Mouse (Mus musculus) spleen, adult 2 months (tissue): ENCODE results near the gene Sephs1. TPM values are rescaled to one million over a fixed set of nuclear protein-coding genes. Genes with fewer than 3 reads are reported as not detected.

Source experiments
- DNase-seq, 2 experiments: peaks; one replicate each; pipeline versions ENCODE4 v3.0.0 to v3.0.0-alpha.2; 2012 to 2021; ENCODE audit warnings: low spot score in 2 of 2, low read depth in 1 of 2
- H3K27ac ChIP-seq: fragments of 200-500 bp; 2 replicates; pipeline ENCODE4 v1.5.1; 2012; ENCODE audit warnings: low read length, inconsistent platforms; ENCODE audit not compliant: insufficient read depth
- H3K27me3 ChIP-seq: fragments of 200-500 bp; 2 replicates; pipeline ENCODE4 v1.6.1; 2012; ENCODE audit warnings: mild to moderate bottlenecking, moderate library complexity, low read length, inconsistent platforms; ENCODE audit not compliant: control insufficient read depth, insufficient read depth
- H3K36me3 ChIP-seq: fragments of 200-500 bp; 2 replicates; pipeline ENCODE4 v1.6.1; 2012; ENCODE audit warnings: mild to moderate bottlenecking, low read length, inconsistent platforms; ENCODE audit not compliant: control insufficient read depth, insufficient read depth
- H3K4me1 ChIP-seq: fragments of 200-500 bp; 2 replicates; pipeline ENCODE4 v1.6.1; 2011; ENCODE audit warnings: inconsistent platforms; ENCODE audit not compliant: control insufficient read depth, insufficient read depth, insufficient read length
- H3K4me3 ChIP-seq: fragments of 200-500 bp; 2 replicates; pipeline ENCODE4 v1.5.1; 2011; ENCODE audit warnings: mild to moderate bottlenecking, inconsistent platforms; ENCODE audit not compliant: insufficient read depth, insufficient read length; ENCODE audit errors: extremely low read depth
- CTCF ChIP-seq: fragments of 200-500 bp; IDR thresholded peaks from 2 replicates; pipeline ENCODE4 v1.5.1; 2011; ENCODE audit warnings: mild to moderate bottlenecking, inconsistent platforms; ENCODE audit not compliant: insufficient read depth, insufficient read length, insufficient replicate concordance; ENCODE audit errors: extremely low read depth
- POLR2A ChIP-seq: fragments of 200-500 bp; IDR thresholded peaks from 2 replicates; pipeline ENCODE4 v1.6.1; 2011; ENCODE audit warnings: low read depth, low read length, inconsistent platforms
- WGBS: fragments of 180-500 bp; shearing (Covaris S2); methylation state at CpG from one replicate; pipeline ENCODE4 v1.1.7; 2018; 5-methylcytosine and 5-hydroxymethylcytosine counted together
- polyA plus RNA-seq: library from polyadenylated mRNA; depleted of rRNA; stranded (reverse); fragments of >200 nt; gene quantifications from 2 replicates; pipeline ENCODE4 v1.2.3, GENCODE M21; 2012

Sephs1 gene
- polyA plus RNA-seq, 1 experiment: 8.8 TPM

DNA sequence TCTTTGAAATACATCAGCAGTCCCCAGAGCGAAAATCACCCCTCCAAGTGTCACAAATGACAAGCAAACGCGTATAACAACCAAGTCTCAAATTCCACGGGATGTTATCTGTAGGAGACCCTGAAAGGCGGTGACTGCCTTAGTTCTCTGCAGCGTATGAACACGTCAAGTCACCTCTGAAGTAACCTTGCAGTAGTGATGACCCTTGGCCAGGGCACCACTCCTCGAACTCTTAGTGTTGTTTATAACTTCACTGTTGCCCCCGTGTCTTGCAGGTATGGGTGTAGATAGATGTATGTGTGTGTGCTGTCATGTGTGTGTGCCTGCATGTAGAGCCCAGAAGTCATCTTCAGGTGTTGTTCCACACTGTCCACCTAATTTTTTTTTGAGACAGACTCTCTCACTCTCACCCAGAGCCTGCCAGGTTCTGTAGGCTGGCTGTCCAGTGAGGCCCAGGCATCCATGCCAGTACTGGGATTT is 16.5 kb upstream of the Sephs1 start:
- Histone ChIP-seq H3K27ac (no peak overlapping the region), H3K36me3 (no peaks in the 10 kb centered on the region), H3K4me3 (no peak overlapping the region), H3K4me1 (no peaks in the 10 kb centered on the region), H3K27me3 (no peaks in the 10 kb centered on the region)
- 54% methylated on average over 9 of the region's 9 CpGs for WGBS
- DNase-seq: no peak
- TF ChIP-seq CTCF (no peak), POLR2A (no peak)

DNA sequence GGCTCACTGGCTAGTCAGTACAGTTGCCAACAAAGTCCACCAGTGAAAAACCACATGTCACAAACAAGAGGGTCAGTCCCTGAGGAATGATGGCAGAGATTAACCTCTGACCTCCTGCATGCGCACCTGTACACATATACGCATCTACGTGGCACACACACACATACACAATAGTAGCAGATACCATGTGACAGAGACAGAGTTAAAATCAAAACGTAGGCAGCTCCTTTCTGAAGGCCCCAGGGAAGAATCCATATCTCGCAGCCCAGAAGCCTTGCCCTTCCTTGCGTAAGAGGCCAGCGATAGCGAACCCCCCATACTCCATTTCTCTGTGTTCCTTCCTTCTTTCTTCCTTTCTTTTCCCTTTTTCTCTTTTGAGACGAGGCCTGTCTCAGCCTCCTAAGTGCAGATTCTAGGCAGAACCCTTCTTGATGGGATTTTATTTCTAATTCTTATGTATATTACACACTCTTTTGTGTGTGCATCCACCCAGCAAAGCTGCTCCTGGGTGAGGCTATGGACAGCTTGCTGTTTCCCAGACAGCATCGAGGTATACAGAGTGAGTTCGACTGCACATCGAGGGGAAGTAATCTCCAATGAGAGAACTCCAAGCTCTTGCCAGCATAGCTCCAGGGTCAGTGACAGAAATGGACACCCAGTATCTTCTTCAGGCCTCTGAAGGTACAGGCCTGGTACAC is 13.2 kb upstream of the Sephs1 start:
- Histone ChIP-seq H3K36me3 (no peaks in the 10 kb centered on the region), H3K27me3 (no peaks in the 10 kb centered on the region), H3K4me1 (peaks cover 4% of the 10 kb centered on the region; the same call in 1 of the 2 replicates), H3K4me3 (no peak overlapping the region), H3K27ac (no peak overlapping the region)
- TF ChIP-seq CTCF (no peak), POLR2A (no peak)
- no peak for DNase-seq
- 85% methylated on average over 12 of the region's 12 CpGs for WGBS

DNA sequence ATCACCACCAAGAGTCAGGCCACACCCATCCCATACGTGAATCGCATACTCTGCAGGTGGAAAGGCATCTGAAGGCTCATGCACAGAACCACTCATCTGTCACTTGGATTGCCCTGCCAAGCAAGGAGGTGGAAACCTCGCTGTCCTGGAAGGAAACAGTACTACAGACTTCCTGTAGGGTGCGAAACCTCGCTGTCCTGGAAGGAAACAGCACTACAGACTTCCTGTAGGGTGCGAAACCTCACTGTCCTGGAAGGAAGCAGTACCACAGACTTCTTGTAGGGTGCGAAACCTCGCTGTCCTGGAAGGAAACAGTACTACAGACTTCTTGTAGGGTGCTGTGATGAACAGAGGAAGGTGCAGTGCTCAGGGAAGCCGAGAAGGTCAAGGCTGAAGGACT is 8.6 kb upstream of the Sephs1 start:
- 26% methylated on average over 9 of the region's 9 CpGs for WGBS
- H3K36me3 ChIP-seq: no peaks in the 10 kb centered on the region
- no peak for DNase-seq
- H3K4me1 ChIP-seq: peaks cover 4% of the 10 kb centered on the region; the same call in 1 of the 2 replicates
- TF ChIP-seq POLR2A (no peak), CTCF (no peak)
- H3K4me3 ChIP-seq: no peak overlapping the region
- no peak overlapping the region for H3K27ac ChIP-seq
- H3K27me3 ChIP-seq: no peaks in the 10 kb centered on the region

DNA sequence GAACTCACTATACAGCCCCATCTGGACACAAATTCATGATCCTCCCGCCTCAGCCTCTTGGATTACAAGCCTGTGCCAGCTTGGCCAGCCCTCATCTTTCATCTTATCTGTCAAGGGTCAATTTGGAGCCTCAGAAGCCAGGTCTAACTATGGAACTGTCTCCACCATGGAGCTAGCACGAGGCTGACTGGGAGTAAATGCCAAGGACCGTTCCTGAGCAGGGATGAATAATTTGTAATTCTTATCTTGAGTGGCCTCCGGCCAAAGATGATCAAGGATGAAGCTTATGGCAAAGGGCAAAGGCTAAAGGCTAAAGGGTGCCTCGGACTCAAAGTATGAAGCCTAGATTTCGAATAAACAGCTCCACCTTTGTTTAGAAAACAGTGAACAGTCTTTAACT is 8.0 kb upstream of the Sephs1 start:
- no peak overlapping the region for H3K27ac ChIP-seq
- H3K4me3 ChIP-seq: no peak overlapping the region
- H3K36me3 ChIP-seq: no peaks in the 10 kb centered on the region
- H3K4me1 ChIP-seq: peaks cover 4% of the 10 kb centered on the region; the same call in 1 of the 2 replicates
- WGBS: 79% methylated on average over 6 of the region's 6 CpGs
- TF ChIP-seq CTCF (no peak), POLR2A (no peak)
- no peaks in the 10 kb centered on the region for H3K27me3 ChIP-seq
- no peak for DNase-seq

DNA sequence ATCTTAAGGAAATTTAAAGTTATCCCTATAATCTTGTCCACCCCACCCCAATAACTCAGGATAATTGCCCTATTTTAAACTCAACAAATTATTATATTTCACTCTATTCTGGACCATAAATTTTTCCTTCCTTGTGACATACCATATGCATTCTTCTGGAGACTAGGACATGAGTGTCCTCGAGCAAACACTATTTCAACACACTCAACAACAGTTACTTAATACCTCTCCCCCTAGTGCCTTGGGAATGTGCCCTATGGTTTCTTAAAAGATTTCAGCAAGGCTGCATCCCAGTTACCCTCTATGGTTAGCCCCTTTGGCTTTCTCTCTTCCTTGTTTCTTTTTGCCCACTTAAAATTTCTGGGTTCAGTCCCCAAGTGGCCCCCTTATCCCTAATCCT is 6.3 kb upstream of the Sephs1 start:
- DNase-seq: no peak
- H3K36me3 ChIP-seq: no peaks in the 10 kb centered on the region
- H3K4me1 ChIP-seq: peaks cover 4% of the 10 kb centered on the region; the same call in 1 of the 2 replicates
- H3K27ac ChIP-seq: no peak overlapping the region
- H3K4me3 ChIP-seq: no peak overlapping the region
- no peaks in the 10 kb centered on the region for H3K27me3 ChIP-seq
- WGBS: 67% methylated on average over 1 of the region's 1 CpGs
- TF ChIP-seq POLR2A (no peak), CTCF (no peak)

DNA sequence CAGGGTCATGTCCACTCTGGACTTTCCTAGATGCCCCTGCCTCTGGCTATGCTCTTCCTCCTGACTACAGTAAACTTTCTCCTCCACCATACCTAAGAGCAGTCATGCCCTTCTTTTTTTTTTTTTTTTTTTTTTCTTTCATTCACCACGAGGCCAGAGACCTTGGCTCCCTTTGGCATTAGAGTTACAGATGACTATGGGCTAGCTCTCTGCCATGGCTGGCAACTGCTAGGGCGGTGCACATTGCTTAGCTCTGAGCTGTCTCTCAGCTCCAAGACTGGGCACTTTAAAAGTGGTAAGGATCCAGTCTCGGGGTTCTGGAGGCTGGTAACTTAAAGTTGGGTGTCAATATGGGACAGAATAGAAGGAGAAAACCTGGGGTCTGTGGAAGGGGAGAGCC is 5.2 kb upstream of the Sephs1 start:
- Histone ChIP-seq H3K27me3 (no peaks in the 10 kb centered on the region), H3K4me1 (peaks cover 4% of the 10 kb centered on the region; the same call in 1 of the 2 replicates), H3K27ac (no peak overlapping the region), H3K36me3 (no peaks in the 10 kb centered on the region), H3K4me3 (no peak overlapping the region)
- TF ChIP-seq CTCF: no peak
- no peak for TF ChIP-seq POLR2A
- 60% methylated on average over 3 of the region's 3 CpGs for WGBS
- no peak for DNase-seq

DNA sequence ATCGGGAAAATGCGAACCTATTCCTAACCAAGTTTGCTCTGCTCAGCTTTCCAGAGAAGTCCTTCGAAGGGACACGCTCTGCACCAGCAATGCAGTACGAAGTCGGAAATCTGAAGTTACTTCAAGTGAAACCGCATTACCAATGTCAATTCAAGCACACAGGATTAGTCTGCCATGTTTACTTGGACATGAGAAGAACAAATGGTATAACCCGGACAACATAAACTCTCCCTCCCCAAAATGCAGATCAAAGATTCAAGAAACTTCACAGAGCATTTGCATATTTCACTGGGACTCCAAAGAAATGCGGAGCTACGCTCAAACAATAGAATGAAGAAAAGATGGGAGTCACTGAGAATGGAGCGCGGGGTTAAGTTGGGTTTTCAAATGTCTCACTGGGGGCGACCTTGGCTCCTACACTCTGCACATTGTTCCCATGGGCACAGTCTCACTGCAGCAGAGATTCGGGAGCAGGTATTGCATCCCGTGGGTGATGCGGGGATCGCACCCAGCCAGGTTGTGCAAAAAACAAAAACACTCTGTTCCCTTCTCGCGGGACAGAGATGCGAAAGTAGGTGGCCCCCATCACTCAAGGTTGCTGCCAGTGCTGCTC is 521 bp upstream of the Sephs1 start:
- no peaks in the 10 kb centered on the region for H3K27me3 ChIP-seq
- H3K27ac ChIP-seq: no peak overlapping the region
- no peaks in the 10 kb centered on the region for H3K4me1 ChIP-seq
- WGBS: 8% methylated on average over 20 of the region's 20 CpGs
- DNase-seq: peak; percentile 5 to 9
- peak overlapping the region; percentile 85 for H3K4me3 ChIP-seq
- no peaks in the 10 kb centered on the region; the same call in 1 of the 2 replicates for H3K36me3 ChIP-seq
- no peak for TF ChIP-seq POLR2A
- TF ChIP-seq CTCF: no peak
